Mouse (Mus musculus): ENCODE data around the gene Prss44.

GRCm38 (mm10) chr9:110871030-110871429 lies 57.2 kb downstream of the Prss44 start:
- TF ChIP-seq CTCF (IDR thresholded peaks at IDR 0.05; ENCODE audit: low read depth) (peak; percentile 78), EP300 (IDR thresholded peaks at IDR 0.05; ENCODE audit: low read depth) (no peak)

Data from heart, postnatal 0 days (tissue).